Mouse (Mus musculus) right cerebral cortex, postnatal 4 days (tissue): ENCODE data around the gene Calm5.
"Not testable (repeated sequence)": the region's sequence is repeated elsewhere in the genome, so short reads cannot be mapped to it uniquely, and the experiment has no call there.

Experiments
- DNase-seq: peaks from one replicate; pipeline ENCODE4 v3.0.0-alpha.2; 2022

Calm5 gene

DNA sequence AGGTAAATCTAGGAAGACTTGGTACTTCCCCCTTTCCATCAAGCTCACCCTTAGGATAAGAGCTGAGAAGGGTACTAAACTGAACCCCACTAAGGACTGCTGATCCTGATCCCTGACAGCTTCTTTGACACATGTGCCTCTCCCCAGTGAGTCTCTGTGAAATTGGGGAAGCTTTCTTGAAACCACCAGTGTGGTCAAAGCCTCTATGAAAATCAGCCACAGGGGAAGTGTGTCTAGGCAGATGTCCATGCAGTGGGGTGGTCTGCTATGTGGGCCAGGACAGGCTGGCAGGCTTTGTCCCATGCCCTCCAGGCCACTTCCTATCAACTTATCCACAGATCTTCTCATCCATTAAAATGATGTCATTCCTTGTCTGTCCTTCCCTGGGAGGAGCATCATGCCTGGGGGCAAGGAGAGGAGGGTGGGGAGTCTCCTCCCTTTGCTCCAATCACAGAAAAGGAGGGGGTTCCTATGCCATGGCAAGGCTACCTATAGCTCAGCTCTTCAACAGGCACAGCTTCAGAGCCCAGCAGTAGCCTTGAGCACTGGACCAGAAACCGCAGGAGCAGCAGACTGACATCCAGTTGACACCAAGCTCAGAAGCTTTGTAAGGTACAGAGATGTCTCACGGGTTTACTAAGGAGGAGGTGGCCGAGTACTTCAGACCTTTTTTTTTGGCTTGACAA lies at the start of gene Calm5:
TSS of gene Calm5 (plus strand) at position 526 of the 686 bp plus-strand sequence.
- not testable (repeated sequence) for DNase-seq

- no peak for DNase-seq
These were observed 49.8 kb upstream of the Calm5 start, which contains the start of gene Calml3 for GRCm38 (mm10) chr13:3804186-3804585. Gene Calml3 (minus strand): TSS chr13:3804316.

GRCm38 (mm10) chr13:3805132-3805531 lies 48.8 kb upstream of the Calm5 start:
- DNase-seq, result no peak

- DNase-seq, result no peak
These were observed 48.3 kb upstream of the Calm5 start for GRCm38 (mm10) chr13:3805638-3806037.

- no peak for DNase-seq
These were observed 46.7 kb upstream of the Calm5 start for GRCm38 (mm10) chr13:3807131-3807827.

DNA sequence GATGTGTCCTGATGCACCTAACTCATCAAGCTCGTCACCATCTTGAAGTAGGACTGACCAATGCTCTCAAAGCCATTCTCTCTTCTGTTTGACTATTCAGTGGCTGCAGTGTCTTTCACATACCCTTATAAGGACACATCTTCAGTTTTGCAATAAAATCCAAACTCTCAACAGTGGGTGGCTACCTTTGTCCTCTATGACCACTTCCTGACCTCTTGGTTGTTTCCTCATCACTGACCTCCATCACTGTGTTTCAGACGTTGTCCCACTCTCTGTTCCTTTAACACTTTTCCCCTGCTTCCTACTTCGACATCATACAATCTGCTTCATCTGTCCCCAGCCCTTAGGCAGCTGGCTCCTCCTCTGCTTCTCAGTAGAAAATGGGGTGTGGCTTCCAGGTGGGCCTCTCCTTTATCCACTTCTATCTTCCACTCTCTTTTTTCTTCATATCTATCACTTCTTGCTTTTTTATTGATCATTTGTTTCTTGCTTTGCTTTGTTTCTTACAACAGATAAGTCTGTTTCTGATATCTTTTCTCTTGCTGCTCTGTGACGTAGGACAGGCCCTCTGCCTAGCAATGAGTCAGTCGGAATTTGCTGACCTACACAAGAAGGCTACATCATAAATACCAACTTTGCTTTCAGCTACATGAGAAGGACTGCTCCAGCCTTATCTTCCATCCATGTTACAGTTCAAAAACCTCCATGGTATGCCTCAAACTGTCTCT lies 35.8 kb upstream of the Calm5 start:
- DNase-seq, result no peak

DNA sequence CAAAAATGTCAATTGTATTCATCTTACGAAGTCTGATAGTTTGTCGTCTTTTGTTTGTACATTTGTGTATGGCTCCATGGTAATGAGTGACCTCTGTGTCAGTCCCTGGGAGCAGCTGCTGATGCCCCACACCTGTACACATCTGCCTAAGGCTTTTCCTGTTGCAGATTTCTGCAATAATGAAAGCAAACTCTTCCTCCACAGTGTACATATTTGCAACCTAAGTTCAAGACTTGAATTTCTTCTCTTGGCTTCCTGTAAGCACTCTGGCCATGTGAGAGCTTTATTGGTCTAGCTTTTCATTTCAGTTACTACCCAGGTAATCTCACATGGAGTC lies 35.3 kb upstream of the Calm5 start:
- DNase-seq, result no peak

DNA sequence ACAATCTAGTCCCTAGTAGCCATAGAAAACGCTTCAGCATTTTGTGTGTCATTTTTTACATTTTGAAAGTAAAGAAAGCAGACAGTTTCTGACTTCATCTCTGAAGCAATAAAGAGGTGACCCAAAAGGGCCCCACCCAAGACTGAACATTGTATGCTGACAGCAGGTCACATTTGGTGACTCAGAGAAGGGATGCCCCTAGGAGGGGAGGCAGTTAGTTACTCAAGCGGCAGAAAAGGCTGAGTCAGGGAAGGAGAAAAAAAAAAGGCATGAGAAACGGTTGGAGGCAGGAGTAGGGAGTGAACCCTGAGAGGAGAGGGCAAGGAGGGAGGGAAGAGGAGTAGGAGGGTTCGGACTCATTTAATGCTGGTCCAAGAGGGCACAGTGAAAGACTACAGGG lies 31.9 kb upstream of the Calm5 start:
- DNase-seq, result no peak

GRCm38 (mm10) chr13:3825726-3826125 lies 28.2 kb upstream of the Calm5 start:
- no peak for DNase-seq

- no peak for DNase-seq
These were observed 22.4 kb upstream of the Calm5 start for GRCm38 (mm10) chr13:3831546-3831945.

DNA sequence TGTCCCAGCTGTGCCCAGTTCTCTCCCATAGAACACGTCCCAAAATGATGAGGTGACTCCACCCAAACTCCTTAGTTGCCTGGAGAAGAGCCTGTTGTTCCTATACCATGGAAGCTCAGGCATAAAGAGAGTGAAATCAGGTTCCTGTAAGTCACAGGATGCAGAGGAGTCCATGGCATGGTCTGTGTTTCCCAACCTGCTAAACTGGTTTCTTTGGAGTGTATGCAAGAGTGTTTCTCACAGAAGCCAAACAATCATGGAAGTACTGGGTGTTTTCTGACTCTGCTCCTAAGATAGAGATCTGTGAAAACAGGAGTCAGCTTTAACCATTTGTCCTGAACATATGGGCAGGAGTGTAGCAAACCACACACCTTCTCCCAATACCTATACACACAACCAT lies 22.0 kb upstream of the Calm5 start:
- no peak for DNase-seq

DNA sequence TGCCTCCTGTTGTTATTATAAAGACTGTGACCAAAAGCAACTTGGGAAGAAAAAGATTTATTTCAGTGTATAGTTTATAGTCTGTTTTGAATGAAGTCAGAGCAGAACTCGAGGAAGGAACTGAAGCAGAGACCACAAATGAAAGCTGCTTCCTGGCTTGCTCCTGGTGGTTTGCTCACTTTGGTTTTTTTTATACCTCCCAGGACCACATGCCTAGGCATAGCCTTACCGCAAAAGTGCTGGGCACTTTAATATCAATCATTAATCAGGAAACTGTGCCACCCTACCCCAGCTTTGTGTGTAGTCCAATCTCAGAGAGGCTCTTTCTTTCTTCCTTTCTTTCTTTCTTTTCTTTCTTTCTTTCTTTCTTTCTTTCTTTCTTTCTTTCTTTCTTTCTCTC lies 21.5 kb upstream of the Calm5 start:
- DNase-seq, result no peak

DNA sequence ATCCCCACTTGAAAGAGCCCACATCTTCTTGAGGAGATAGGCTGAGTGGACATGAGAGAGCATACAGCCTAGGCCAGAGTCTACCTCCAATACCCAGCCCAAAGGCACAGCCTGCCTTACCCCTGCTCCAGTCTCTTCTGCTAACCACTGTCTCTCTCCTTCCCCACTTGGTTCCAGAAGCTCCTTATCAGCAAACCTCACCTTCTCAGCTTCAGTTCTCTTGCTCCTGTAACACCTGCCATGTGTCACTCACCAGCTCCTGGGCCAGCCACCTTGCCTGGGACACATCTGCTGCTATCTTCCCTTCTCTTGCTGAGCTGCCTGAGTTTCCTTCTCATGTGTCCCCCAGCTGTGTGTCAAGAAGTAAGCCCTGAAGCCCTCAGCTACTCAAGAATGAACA lies 20.3 kb upstream of the Calm5 start:
- not testable (repeated sequence) for DNase-seq

- not testable (repeated sequence) for DNase-seq
These were observed 16.6 kb upstream of the Calm5 start, which contains the start of gene Calm4 for GRCm38 (mm10) chr13:3837312-3837807. Gene Calm4 (plus strand): TSS chr13:3837757.

- not testable (repeated sequence) for DNase-seq
These were observed 13.3 kb upstream of the Calm5 start for GRCm38 (mm10) chr13:3840662-3841061.

DNA sequence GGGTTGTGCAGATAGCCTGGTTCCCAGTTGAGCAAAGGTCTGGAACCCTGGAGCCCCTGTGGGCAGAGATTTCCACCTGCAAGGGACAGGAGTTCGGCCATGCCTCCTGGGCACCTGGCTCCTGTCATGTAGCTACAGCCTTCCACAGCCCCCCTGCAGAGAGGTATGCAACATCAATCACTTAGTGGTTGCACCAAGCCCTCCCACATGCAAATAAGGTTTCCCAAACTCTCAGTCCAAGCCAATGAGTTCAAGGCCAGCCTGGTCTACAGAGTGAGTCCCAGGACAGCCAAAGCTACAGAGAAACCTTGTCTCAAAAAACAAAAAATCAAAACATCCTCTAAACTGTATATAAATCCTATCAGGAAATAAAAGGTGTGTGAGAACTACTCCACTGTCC lies 3.6 kb upstream of the Calm5 start:
- DNase-seq, result no peak

DNA sequence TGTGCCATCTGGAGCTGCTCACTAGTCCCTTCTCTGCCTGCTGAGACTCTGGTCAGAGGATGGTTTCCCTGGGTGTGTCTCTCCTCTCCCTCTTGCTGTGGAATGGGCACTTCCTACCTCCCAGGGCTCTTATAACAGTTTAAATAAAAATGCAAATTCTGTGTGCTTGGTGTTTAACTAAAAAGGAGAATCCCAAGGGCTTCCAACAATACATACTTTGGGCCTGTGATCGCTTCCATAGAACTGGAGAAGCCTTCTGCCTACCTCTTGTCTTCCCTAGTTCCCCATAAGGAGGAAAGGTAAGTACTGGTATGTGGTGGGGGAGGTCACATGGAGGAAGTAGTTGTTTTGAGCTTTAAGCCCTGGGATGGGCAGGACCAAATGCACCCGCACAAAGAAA lies 883 bp downstream of the Calm5 start:
- DNase-seq, result no peak

DNA sequence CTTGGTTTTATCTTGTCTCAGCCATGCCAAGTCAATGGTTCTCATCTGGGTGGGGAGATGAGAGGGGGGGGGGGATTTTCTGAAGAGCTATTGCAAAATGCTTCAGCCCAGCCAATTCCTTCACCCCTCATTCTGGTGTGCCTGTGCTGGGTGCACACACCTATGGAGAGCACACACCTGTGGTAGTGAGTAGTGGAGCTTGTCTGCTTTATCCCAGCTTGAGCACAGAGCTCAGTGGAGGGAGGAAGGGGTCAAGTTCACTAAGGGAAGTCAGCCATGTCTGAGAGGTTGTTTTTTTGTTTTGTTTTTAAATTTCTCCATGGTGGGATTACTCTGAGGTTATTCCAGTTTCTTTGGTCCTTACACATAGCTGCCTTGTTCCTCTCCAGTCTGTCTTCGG lies 2.3 kb downstream of the Calm5 start:
- no peak for DNase-seq

DNA sequence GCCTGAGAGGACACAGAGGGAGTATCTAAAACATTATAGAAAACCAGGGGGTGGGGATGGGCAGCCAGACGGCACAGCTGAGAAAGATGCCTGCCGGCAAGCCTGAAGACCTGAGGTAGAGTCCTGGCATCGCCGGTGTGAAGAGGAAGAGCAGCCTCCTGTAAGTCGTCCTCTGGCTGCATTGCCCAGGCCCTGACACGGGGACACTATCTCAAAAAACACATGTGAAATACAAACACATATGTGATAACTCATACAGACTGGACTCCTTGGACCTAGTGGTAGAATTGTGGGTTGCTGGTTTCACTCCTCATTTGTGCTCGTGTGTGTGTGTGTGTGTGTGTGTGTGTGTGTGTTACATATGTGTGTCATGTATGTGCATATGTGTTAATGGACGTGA lies 7.3 kb downstream of the Calm5 start:
- DNase-seq, result no peak

- DNase-seq, result no peak
These were observed 8.4 kb downstream of the Calm5 start for GRCm38 (mm10) chr13:3862325-3862724.

GRCm38 (mm10) chr13:3862922-3863580 lies 9.1 kb downstream of the Calm5 start:
- DNase-seq, result no peak

GRCm38 (mm10) chr13:3865648-3866354 lies 11.8 kb downstream of the Calm5 start:
- DNase-seq, result no peak
